Mouse (Mus musculus): ENCODE measurements around the gene Dennd1a. TPM values are rescaled to one million over a fixed set of nuclear protein-coding genes. Genes with fewer than 3 reads are reported as not detected.

The Dennd1a gene
- polyA plus RNA-seq, 1 experiment: 11.9 TPM

DNA sequence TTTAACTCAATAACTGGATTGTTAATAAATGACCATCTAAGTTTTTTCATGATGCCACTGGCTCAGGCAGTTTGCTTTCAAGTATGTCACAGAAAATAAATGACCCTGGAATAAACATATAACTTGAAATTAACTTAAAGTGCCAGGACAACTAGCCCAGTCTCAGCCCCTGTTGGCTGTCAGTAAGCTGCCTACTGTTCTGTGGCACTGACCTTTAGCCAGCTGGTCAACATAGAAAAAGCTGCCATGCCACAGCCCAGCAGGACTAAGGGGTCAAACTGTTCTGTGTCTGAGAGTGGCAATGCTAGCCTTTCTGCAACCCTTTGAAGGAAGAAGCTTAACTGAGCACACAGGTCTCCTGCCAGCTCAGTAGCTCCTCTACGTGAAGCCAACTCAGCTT lies 198.8 kb downstream of the Dennd1a start:
- Histone ChIP-seq H3K36me3 (ENCODE audit: control insufficient read depth, insufficient read depth, low read length, poor library complexity, severe bottlenecking) (no peaks in the 10 kb centered on the region), H3K27ac (ENCODE audit: insufficient read depth, low read length) (no peak overlapping the region), H3K9ac (ENCODE audit: low read depth, poor library complexity, severe bottlenecking) (no peak overlapping the region), H3K4me1 (ENCODE audit: control insufficient read depth, insufficient read depth, low read length) (no peaks in the 10 kb centered on the region), H3K9me3 (replicated peaks; ENCODE audit: control insufficient read depth, insufficient read depth, low read length, poor library complexity, severe bottlenecking) (no peaks in the 10 kb centered on the region), H3K27me3 (ENCODE audit: control insufficient read depth, insufficient read depth, low read length, poor library complexity, severe bottlenecking) (no peaks in the 10 kb centered on the region), H3K4me3 (ENCODE audit: low read depth, low read length) (no peak overlapping the region)
- TF ChIP-seq POLR2A (IDR thresholded peaks at IDR 0.05; ENCODE audit: insufficient read depth, low read length): no peak
- no peak for TF ChIP-seq CTCF (IDR thresholded peaks at IDR 0.05; ENCODE audit: low read depth, low read length)
- TF ChIP-seq EP300 (IDR thresholded peaks at IDR 0.05; ENCODE audit: insufficient read depth, low read depth, low read length): no peak

GRCm38 (mm10) chr2:38085058-38085457 lies 202.1 kb downstream of the Dennd1a start:
- no peaks in the 10 kb centered on the region for H3K27me3 ChIP-seq (ENCODE audit: control insufficient read depth, insufficient read depth, low read length, poor library complexity, severe bottlenecking)
- no peak overlapping the region for H3K27ac ChIP-seq (ENCODE audit: insufficient read depth, low read length)
- no peak overlapping the region for H3K9ac ChIP-seq (ENCODE audit: low read depth, poor library complexity, severe bottlenecking)
- no peak overlapping the region for H3K4me3 ChIP-seq (ENCODE audit: low read depth, low read length)
- no peak for TF ChIP-seq EP300 (IDR thresholded peaks at IDR 0.05; ENCODE audit: insufficient read depth, low read depth, low read length)
- TF ChIP-seq POLR2A (IDR thresholded peaks at IDR 0.05; ENCODE audit: insufficient read depth, low read length): no peak
- TF ChIP-seq CTCF (IDR thresholded peaks at IDR 0.05; ENCODE audit: low read depth, low read length): no peak
- no peaks in the 10 kb centered on the region for H3K9me3 ChIP-seq (replicated peaks; ENCODE audit: control insufficient read depth, insufficient read depth, low read length, poor library complexity, severe bottlenecking)
- H3K36me3 ChIP-seq (ENCODE audit: control insufficient read depth, insufficient read depth, low read length, poor library complexity, severe bottlenecking): no peaks in the 10 kb centered on the region
- H3K4me1 ChIP-seq (ENCODE audit: control insufficient read depth, insufficient read depth, low read length): no peaks in the 10 kb centered on the region

- no peaks in the 10 kb centered on the region for H3K36me3 ChIP-seq (ENCODE audit: control insufficient read depth, insufficient read depth, low read length, poor library complexity, severe bottlenecking)
- no peaks in the 10 kb centered on the region for H3K4me1 ChIP-seq (ENCODE audit: control insufficient read depth, insufficient read depth, low read length)
- no peaks in the 10 kb centered on the region for H3K9me3 ChIP-seq (replicated peaks; ENCODE audit: control insufficient read depth, insufficient read depth, low read length, poor library complexity, severe bottlenecking)
- no peak overlapping the region for H3K9ac ChIP-seq (ENCODE audit: low read depth, poor library complexity, severe bottlenecking)
- H3K4me3 ChIP-seq (ENCODE audit: low read depth, low read length): no peak overlapping the region
- TF ChIP-seq EP300 (IDR thresholded peaks at IDR 0.05; ENCODE audit: insufficient read depth, low read depth, low read length) (no peak), POLR2A (IDR thresholded peaks at IDR 0.05; ENCODE audit: insufficient read depth, low read length) (no peak), CTCF (IDR thresholded peaks at IDR 0.05; ENCODE audit: low read depth, low read length) (no peak)
- no peak overlapping the region for H3K27ac ChIP-seq (ENCODE audit: insufficient read depth, low read length)
- H3K27me3 ChIP-seq (ENCODE audit: control insufficient read depth, insufficient read depth, low read length, poor library complexity, severe bottlenecking): no peaks in the 10 kb centered on the region
Measured at GRCm38 (mm10) chr2:38083251-38083650, 203.9 kb downstream of the Dennd1a start.

DNA sequence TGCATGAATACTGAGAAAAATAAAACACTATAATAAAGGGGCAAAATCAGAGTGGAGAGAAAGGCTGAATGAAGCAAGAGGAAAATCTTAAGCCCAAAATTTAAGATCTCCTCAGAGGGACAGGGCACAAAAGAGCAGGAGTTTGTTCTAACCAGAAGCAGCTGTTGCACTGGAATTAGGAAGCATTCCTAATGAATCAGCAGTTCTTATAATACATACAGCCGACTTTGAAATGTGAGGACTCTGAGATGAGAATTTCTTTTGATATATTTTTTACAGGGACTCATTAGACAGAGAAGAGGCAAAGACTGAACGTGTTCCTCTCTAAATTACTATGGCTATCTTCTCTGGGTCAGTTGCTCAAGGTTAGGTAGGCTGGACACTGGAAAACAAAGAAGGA lies 212.7 kb downstream of the Dennd1a start:
- H3K9ac ChIP-seq (ENCODE audit: low read depth, poor library complexity, severe bottlenecking): no peak overlapping the region
- H3K4me3 ChIP-seq (ENCODE audit: low read depth, low read length): no peak overlapping the region
- no peaks in the 10 kb centered on the region for H3K4me1 ChIP-seq (ENCODE audit: control insufficient read depth, insufficient read depth, low read length)
- TF ChIP-seq POLR2A (IDR thresholded peaks at IDR 0.05; ENCODE audit: insufficient read depth, low read length): no peak
- TF ChIP-seq EP300 (IDR thresholded peaks at IDR 0.05; ENCODE audit: insufficient read depth, low read depth, low read length): no peak
- TF ChIP-seq CTCF (IDR thresholded peaks at IDR 0.05; ENCODE audit: low read depth, low read length): no peak
- H3K36me3 ChIP-seq (ENCODE audit: control insufficient read depth, insufficient read depth, low read length, poor library complexity, severe bottlenecking): no peaks in the 10 kb centered on the region
- no peak overlapping the region for H3K27ac ChIP-seq (ENCODE audit: insufficient read depth, low read length)
- no peaks in the 10 kb centered on the region for H3K9me3 ChIP-seq (replicated peaks; ENCODE audit: control insufficient read depth, insufficient read depth, low read length, poor library complexity, severe bottlenecking)
- H3K27me3 ChIP-seq (ENCODE audit: control insufficient read depth, insufficient read depth, low read length, poor library complexity, severe bottlenecking): no peaks in the 10 kb centered on the region

GRCm38 (mm10) chr2:38072061-38072460 lies 215.1 kb downstream of the Dennd1a start:
- Histone ChIP-seq H3K4me1 (ENCODE audit: control insufficient read depth, insufficient read depth, low read length) (no peaks in the 10 kb centered on the region), H3K36me3 (ENCODE audit: control insufficient read depth, insufficient read depth, low read length, poor library complexity, severe bottlenecking) (no peaks in the 10 kb centered on the region), H3K27me3 (ENCODE audit: control insufficient read depth, insufficient read depth, low read length, poor library complexity, severe bottlenecking) (no peaks in the 10 kb centered on the region), H3K27ac (ENCODE audit: insufficient read depth, low read length) (no peak overlapping the region), H3K9me3 (replicated peaks; ENCODE audit: control insufficient read depth, insufficient read depth, low read length, poor library complexity, severe bottlenecking) (no peaks in the 10 kb centered on the region), H3K4me3 (ENCODE audit: low read depth, low read length) (no peak overlapping the region), H3K9ac (ENCODE audit: low read depth, poor library complexity, severe bottlenecking) (no peak overlapping the region)
- TF ChIP-seq CTCF (IDR thresholded peaks at IDR 0.05; ENCODE audit: low read depth, low read length) (no peak), POLR2A (IDR thresholded peaks at IDR 0.05; ENCODE audit: insufficient read depth, low read length) (no peak), EP300 (IDR thresholded peaks at IDR 0.05; ENCODE audit: insufficient read depth, low read depth, low read length) (no peak)

DNA sequence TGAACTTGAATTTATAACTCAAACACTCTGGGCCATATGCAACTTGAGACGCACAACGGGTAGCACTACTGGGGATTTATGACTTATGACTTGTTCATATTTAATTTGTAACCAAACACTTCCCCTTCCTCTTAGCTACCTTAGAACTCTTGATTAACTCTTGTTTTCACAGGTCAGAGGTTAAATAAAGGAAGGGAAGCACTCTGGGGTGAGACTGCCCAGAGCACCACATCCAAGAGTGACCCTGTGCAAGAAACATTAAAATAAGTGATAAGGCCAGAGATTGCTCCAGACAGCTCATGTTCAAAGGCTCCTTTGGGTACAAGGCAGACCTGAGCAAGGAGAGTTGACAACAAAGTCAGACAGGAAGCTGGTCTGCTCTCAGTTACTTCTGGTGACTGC lies 219.0 kb downstream of the Dennd1a start:
- Histone ChIP-seq H3K9me3 (replicated peaks; ENCODE audit: control insufficient read depth, insufficient read depth, low read length, poor library complexity, severe bottlenecking) (no peaks in the 10 kb centered on the region), H3K27me3 (ENCODE audit: control insufficient read depth, insufficient read depth, low read length, poor library complexity, severe bottlenecking) (no peaks in the 10 kb centered on the region), H3K4me3 (ENCODE audit: low read depth, low read length) (no peak overlapping the region), H3K36me3 (ENCODE audit: control insufficient read depth, insufficient read depth, low read length, poor library complexity, severe bottlenecking) (no peaks in the 10 kb centered on the region), H3K9ac (ENCODE audit: low read depth, poor library complexity, severe bottlenecking) (no peak overlapping the region), H3K27ac (ENCODE audit: insufficient read depth, low read length) (no peak overlapping the region), H3K4me1 (ENCODE audit: control insufficient read depth, insufficient read depth, low read length) (no peaks in the 10 kb centered on the region)
- TF ChIP-seq CTCF (IDR thresholded peaks at IDR 0.05; ENCODE audit: low read depth, low read length): no peak
- no peak for TF ChIP-seq POLR2A (IDR thresholded peaks at IDR 0.05; ENCODE audit: insufficient read depth, low read length)

Data from ES-Bruce4 (cell line).